Mouse (Mus musculus) embryonic fibroblast, embryonic 13.5 days (primary cell): Measurements from ENCODE around the gene Ppp1r10.

Experiments
- CTCF ChIP-seq: IDR thresholded peaks from 2 replicates; pipeline ENCODE4 v1.5.1; 2011; ENCODE audit warnings: mild to moderate bottlenecking, control low read depth, low read length, moderate library complexity, borderline replicate concordance; ENCODE audit not compliant: insufficient read depth
- POLR2A ChIP-seq: IDR thresholded peaks from 2 replicates; pipeline ENCODE4 v1.6.1; 2011; ENCODE audit warnings: low read depth, mild to moderate bottlenecking, control low read depth, low read length, moderate library complexity

DNA sequence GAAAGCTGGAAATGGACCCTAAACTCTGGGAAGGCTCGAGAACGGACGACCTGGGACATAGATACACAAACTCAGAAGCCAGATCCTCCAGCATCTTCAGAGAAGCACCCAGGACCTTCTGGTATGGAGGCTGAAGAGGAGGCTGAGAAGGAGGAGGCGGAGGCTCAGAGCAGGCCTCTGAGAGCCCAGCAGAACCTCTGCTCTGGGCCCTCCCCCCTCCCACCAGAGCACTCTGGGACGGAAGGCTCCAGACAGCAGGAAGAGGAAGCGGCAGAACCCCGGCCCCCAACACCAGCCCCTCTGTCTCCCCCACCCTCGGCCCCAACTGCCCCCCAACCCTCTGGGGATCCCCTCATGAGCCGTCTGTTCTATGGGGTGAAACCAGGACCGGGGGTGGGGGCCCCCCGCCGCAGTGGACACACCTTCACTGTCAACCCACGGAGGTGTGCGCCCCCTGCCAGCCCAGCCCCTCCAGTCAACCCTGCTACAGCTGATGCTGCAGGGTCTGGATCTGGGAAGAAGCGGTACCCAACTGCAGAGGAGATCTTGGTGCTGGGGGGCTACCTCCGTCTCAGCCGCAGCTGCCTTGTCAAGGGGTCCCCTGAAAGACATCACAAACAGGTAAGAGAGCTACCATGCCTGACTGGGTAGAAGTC is 47.9 kb upstream of the Ppp1r10 start:
- TF ChIP-seq CTCF, result no peak
- TF ChIP-seq POLR2A, result peak; percentile 65
